Mouse (Mus musculus): ENCODE results near the gene Ssrp1. TPM values are rescaled to one million over a fixed set of nuclear protein-coding genes. Genes with fewer than 3 reads are reported as not detected.

The Ssrp1 gene
- total RNA-seq, 1 experiment from 2014 or later: 390 TPM

DNA sequence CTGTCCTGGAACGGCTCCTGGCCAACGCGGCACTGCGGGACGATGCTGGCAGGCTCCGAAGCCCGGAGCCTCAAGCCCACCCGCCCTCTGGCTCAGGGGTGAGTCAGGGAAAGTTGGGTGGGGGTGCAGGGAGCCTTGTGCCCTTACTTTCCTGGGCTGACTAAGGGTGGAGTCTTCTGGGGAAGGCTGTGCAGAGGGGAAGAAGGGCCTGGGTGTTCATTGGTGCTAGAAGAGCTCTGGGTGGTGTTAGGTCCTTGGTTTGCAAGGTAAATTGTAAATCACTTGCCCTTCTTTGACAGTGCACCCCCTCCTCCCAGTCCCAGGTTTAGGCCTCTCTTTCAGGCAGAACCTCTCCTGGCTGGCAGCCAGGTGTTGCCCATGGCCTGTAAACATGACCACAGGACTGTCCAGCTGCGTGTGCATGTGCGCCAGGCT lies 24.1 kb downstream of the Ssrp1 start:
- peak in 1 of 2 experiments; percentile 18; a peak in 1 of 4 replicates for ATAC-seq (replicated peaks in 1 of 2; ENCODE audit: insufficient read depth in 1 of 2, low FRiP score in 2 of 2, low TSS enrichment in 1 of 2, low read depth in 1 of 2, poor library complexity in 2 of 2, severe bottlenecking in 2 of 2)

DNA sequence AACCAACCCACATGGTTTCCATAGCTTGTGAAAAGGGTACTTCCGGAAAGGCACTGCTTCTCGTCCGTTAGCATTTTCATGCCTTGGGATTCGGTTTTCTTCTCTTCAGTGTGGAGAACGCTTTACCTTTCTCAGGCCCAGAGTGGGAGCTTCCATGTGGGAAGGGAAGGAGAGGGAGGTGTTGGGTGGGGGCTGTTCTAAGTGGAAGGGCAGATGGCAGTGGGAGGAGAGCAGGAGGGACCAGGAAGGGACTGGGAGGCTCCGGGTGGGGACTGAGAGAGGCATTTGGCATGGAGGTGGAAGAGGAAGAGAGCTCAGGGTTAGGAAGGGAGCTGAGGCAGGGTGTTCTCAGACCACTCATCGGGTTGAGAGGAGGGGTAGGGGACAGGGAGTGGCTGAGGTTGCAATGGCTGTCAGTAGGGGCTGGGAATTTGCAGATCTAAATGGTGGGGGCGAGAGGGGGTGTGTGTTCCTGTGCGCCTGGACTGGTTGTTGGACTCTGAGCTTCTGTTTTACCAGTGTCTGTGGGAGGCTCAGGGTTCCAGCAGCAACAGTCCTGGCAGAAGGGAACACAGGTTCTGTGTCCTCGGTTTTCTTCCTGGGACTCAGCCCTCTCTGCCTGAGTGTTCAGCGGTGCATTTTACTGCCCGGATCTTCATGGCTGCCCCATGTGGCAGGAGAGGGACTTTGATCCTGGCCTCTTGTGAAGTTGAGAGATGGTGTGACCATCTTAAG lies 28.3 kb downstream of the Ssrp1 start:
- ATAC-seq (replicated peaks in 1 of 2; ENCODE audit: insufficient read depth in 1 of 2, low FRiP score in 2 of 2, low TSS enrichment in 1 of 2, low read depth in 1 of 2, poor library complexity in 2 of 2, severe bottlenecking in 2 of 2): no peak

DNA sequence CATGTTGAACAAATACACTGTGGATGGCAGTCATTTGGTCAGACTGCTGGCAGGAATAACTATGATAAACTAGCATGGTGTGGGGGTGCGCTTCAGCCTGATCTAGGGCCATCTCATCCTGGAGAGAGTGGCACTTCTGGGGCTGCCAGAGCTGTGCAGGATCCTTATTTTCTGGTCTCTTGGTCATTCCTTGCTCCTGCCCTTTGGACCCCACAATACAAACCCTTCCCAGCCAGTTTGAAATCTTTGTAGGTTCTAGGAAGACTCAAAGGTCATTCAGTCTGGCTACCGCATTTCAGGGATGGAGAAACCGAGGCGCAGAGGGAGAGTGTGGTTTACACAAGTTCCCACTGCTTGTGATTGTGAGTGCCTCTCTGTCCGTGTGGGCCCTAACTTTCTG lies 29.9 kb downstream of the Ssrp1 start:
- ATAC-seq (replicated peaks in 1 of 2; ENCODE audit: insufficient read depth in 1 of 2, low FRiP score in 2 of 2, low TSS enrichment in 1 of 2, low read depth in 1 of 2, poor library complexity in 2 of 2, severe bottlenecking in 2 of 2): no peak

DNA sequence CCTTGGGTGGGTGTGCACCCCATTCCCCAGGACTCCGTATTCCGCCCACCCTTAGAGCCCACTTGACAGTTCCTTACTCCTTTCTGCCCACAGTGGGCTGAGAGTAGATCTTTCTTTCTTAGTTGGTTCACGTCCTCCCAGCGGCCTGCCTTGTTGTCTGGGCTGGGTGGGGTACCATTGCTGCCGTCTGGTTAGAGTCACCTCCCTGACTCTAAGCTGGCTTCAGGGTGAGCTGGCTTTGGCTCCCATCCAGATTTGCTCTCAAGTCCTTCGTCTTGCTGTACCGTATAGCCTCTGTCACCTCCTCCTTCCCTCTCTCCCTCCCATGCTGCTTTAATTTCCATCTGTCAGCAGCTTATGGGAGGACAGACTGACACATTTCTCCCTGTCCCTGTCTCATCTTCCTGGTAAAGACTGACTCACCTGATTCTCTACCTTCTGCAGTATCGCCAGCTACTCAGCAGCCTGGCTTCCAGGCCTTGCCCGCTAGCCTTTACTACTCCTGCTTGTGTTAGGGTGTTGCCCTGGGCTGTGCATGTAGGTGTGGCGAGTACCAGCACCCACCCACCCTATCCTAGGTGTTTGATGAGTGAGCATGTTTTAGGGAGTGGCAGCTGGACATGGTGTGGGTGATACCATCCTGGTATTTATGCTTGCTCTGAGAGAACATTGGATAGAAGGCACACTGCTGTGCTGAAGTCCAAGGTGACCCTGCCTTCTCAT lies 31.0 kb downstream of the Ssrp1 start:
- ATAC-seq (replicated peaks in 1 of 2; ENCODE audit: insufficient read depth in 1 of 2, low FRiP score in 2 of 2, low TSS enrichment in 1 of 2, low read depth in 1 of 2, poor library complexity in 2 of 2, severe bottlenecking in 2 of 2): no peak

DNA sequence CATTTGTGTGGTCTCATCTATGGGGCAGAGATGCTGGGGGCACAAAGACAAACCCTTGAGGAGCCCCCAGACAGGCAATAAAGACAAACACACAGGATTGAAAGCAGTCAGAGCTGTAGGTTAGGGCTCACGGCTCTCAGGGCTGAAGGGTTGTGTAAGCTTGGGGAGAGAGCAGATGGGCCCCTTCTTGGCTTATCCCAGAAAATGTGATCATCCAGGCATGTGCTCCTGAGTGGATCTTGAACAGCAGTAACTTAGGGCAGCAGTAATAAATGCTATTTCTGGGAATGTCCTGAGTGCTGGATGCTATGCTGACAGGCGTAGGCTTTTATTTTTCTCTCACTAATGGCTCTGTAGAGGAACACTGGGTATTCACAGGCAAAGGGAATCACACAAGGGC lies 31.6 kb downstream of the Ssrp1 start:
- no peak for ATAC-seq (replicated peaks in 1 of 2; ENCODE audit: insufficient read depth in 1 of 2, low FRiP score in 2 of 2, low TSS enrichment in 1 of 2, low read depth in 1 of 2, poor library complexity in 2 of 2, severe bottlenecking in 2 of 2)

- no peak for ATAC-seq (replicated peaks in 1 of 2; ENCODE audit: insufficient read depth in 1 of 2, low FRiP score in 2 of 2, low TSS enrichment in 1 of 2, low read depth in 1 of 2, poor library complexity in 2 of 2, severe bottlenecking in 2 of 2)
Measured at GRCm38 (mm10) chr2:85070086-85070485, 33.1 kb downstream of the Ssrp1 start.

GRCm38 (mm10) chr2:85071921-85072320 lies 34.9 kb downstream of the Ssrp1 start:
- ATAC-seq (replicated peaks in 1 of 2; ENCODE audit: insufficient read depth in 1 of 2, low FRiP score in 2 of 2, low TSS enrichment in 1 of 2, low read depth in 1 of 2, poor library complexity in 2 of 2, severe bottlenecking in 2 of 2): no peak

- ATAC-seq (replicated peaks in 1 of 2; ENCODE audit: insufficient read depth in 1 of 2, low FRiP score in 2 of 2, low TSS enrichment in 1 of 2, low read depth in 1 of 2, poor library complexity in 2 of 2, severe bottlenecking in 2 of 2): no peak
Measured at GRCm38 (mm10) chr2:85073751-85074150, 36.7 kb downstream of the Ssrp1 start.

DNA sequence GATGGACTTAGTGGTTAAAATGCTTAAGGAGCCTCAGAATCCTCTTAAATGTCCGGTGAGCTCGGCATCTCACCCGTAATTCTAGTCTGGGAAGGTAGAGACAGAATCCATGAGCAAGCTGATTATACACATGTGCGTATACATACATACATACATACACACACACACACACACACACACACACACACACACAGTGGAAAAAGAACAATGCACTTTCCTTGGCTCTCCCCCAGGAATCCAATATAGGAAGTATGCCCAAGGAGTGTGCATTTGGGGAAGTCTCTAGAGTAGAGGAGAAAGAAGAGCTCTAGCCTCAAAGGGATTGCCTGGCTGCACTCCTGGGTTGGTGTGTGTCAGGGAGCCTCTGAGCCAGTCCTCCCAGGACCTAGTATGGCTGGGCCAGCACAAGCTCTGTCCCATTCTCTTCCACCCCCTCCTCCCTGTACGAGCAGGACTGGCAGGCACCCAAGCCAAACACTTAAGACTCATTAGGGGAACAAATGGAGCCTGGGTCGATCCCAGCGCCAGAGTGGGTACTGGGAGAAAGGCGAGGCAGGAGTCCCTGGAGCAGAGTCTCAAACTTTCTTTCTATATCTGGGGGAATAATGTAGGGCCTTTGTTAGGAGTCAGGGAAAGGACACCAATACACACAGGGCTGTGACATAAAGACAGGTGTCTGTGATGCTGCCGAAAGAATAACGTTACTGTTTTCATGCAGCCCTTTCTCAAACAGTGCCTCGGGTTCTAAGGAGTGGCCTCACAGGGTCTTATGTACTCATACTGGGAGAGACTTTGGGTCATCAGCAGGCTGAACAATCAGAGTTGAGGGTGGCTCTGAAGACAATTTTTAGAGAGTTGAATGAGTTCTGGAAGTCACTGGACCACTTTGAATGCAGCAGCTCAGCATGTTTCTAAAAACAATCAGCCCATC lies 51.9 kb downstream of the Ssrp1 start:
- ATAC-seq (replicated peaks in 1 of 2; ENCODE audit: insufficient read depth in 1 of 2, low FRiP score in 2 of 2, low TSS enrichment in 1 of 2, low read depth in 1 of 2, poor library complexity in 2 of 2, severe bottlenecking in 2 of 2): no peak; a peak in 1 of 4 replicates

- ATAC-seq (replicated peaks in 1 of 2; ENCODE audit: insufficient read depth in 1 of 2, low FRiP score in 2 of 2, low TSS enrichment in 1 of 2, low read depth in 1 of 2, poor library complexity in 2 of 2, severe bottlenecking in 2 of 2): no peak
Measured at GRCm38 (mm10) chr2:85091325-85091724, 54.3 kb downstream of the Ssrp1 start.

DNA sequence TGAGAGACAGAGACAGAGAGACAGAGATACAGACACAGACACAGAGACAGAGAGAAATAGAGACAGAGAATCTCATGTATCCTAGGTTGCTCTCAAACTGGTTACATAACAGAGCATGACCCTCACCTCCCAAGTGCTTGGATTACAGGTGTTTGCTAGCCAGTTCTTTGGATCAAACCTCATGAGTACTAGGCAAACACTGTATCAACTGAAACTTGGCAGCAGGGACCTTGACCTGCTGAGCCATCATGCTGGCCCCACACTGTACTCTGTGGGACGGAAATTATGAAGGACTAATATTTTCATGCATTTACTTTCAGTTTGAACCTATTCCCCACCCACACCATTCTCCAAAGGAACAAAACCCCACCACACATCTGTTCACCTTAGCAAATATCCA lies 56.3 kb downstream of the Ssrp1 start:
- no peak for ATAC-seq (replicated peaks in 1 of 2; ENCODE audit: insufficient read depth in 1 of 2, low FRiP score in 2 of 2, low TSS enrichment in 1 of 2, low read depth in 1 of 2, poor library complexity in 2 of 2, severe bottlenecking in 2 of 2)

DNA sequence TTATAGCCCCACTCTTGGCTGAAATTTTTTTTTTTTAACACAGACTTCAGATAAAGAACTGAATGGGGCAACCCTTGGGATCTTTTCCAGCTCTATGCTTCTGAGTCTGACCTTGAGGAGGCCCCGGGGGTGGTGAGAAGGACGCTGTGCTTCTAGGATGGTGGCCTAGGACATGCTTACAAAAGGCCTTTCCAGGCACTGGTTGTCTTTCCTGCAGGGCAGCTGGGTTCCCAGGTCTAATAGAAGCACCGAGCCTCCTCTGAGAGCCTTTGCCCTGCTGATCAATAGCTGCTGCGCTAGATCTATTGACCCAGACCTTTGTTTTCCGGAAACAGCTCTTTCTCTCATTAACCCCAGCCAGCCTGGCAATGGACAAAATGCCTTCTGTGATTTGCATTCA lies 58.9 kb downstream of the Ssrp1 start:
- no peak for ATAC-seq (replicated peaks in 1 of 2; ENCODE audit: insufficient read depth in 1 of 2, low FRiP score in 2 of 2, low TSS enrichment in 1 of 2, low read depth in 1 of 2, poor library complexity in 2 of 2, severe bottlenecking in 2 of 2)

Other genes starting within 250 kb of the Ssrp1 start
- 39.4 and 43.4 TPM in 2 replicates for gene Ube2l6, start 238.4 kb upstream of the Ssrp1 start, total RNA-seq (2017)
- gene Smtnl1, start 214.6 kb upstream of the Ssrp1 start, total RNA-seq (2017): 1.1 TPM in 2 replicates
- 20.7 and 27.7 TPM in 2 replicates for gene Timm10, start 210.2 kb upstream of the Ssrp1 start, total RNA-seq (2017)
- gene Slc43a1, start 198.4 kb upstream of the Ssrp1 start, total RNA-seq (2017): 16.4 and 23.5 TPM in 2 replicates
- gene Rtn4rl2, start 150.5 kb upstream of the Ssrp1 start, total RNA-seq (2017): not detected in 2 replicates
- gene Slc43a3, start 100.7 kb upstream of the Ssrp1 start, total RNA-seq (2017): 58.4 and 73.4 TPM in 2 replicates
- 86.3 and 239 TPM in 2 replicates for gene Prg2, start 56.8 kb upstream of the Ssrp1 start, total RNA-seq (2017)
- gene Prg3, start 49.0 kb upstream of the Ssrp1 start, total RNA-seq (2017): 3.0 and 8.4 TPM in 2 replicates
- 0.69 TPM in 1 of 2 replicates, not detected in the other for gene P2rx3, start 228 bp downstream of the Ssrp1 start, total RNA-seq (2017)
- gene Tnks1bp1, start 10.8 kb downstream of the Ssrp1 start, total RNA-seq (2017): 9.9 and 15.9 TPM in 2 replicates
- 0.75 TPM in 1 of 2 replicates, not detected in the other for gene Aplnr, start 99.0 kb downstream of the Ssrp1 start, total RNA-seq (2017)
- not detected in 2 replicates for gene Lrrc55, start 160.0 kb downstream of the Ssrp1 start, total RNA-seq (2017)